Mouse (Mus musculus): ENCODE results near the gene Pard6b.
A peak's percentile ranks its signal among the peaks of the same experiment; 100 is the strongest.

Gene Pard6b

DNA sequence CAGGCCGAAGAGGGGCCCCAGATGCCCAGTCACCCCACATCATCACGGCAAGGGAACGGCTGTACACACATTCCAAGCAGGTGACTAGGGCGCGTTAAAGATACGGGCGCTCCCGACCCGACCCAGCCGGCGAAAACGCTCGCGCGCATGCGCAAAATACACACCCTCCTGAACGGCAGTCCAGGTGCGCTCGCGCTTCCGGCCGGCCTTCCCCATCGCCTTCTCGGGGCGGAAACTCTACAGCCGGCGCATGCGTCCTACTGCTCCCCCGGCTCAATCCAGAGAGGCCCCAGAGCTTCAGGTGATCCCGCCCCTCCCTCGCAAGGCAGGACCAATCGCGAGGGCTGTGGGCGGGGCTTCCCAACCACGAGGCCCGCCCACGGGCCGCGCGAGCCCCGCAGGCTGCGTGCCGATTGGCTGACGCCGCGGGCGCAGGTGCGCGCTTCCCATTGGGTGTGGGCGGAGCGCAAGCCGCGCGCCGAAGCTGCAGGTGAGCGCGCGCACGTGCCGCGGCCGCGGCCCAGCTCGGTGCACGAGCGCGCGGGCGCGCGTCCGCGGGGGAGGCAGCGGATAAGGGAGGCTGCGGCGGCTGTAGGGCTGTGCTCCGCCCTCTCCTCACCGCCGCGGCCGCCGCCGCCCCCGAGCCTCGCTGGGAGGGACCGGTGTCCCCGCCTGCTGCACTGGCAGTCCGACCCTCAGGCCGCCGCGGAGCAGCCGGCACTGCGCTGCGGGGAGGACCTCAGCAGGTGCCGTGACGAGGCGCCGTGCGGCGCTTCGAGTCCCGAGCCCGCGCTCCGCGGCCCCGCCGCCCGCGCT lies at the start of gene Pard6b:
Gene Pard6b (plus strand): TSS at position 574 of the 816 bp plus-strand sequence.
- peak; percentile 97 for DNase-seq (ENCODE audit: extremely low read depth, insufficient read length, low spot score)

DNA sequence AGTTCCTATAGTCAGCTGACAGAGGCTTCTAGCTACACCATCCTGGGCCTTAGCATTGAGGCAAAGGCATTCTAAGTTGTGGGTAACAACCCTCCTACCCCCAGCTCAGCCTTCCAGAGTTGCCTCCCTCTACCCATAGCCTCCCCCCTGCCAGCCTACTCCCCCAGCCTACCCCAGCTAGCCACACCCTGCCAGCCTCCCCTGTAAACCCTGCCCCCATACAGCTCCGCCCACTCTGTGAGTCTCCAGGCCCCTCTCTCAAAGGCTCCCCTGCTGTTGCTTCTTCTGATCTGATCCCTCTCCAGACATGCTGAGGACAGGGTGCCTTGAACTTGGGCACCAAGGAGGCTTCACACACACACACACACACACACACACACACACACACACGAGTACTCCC lies 49.0 kb upstream of the Pard6b start:
- no peak for DNase-seq (ENCODE audit: extremely low read depth, insufficient read length, low spot score)

DNA sequence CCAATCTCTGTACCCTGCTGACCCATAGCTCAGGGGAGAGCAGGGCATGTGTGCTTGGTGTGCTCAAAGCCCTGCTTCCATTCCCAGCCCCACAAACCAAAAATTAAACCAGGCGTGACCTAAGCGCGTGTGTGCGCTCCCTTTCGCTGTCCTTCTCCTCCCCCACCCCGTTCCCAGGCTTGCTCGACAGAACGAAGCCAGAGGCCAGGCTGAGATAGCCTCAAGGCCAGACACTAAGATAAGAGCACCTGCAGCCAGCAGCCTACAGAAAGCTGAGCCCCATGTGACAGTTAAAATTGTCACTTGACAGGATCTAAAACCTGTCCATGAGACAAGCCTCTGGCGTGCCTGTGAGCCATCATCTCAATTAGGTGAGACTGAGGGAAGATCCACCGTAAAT lies 46.9 kb upstream of the Pard6b start:
- DNase-seq (ENCODE audit: extremely low read depth, insufficient read length, low spot score) = no peak

DNA sequence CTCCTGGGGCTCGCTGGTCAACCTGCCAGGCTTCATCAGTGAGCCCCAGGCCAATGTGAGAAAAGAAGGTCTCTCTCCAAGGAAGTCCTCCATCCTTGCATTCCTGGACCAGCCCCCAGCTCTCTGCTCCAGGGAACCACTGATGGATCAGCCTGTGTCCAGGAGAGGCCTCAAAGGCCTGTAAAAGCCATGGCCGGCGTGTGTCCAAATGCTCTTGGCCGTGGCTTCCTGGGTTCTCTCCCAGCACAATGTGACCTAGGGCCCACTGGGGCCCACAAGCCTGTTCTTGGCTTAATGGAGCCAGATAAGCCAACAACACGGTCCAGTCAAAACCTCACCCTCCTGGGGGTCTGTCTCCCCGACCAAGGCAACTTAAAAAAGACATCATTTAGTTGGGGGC lies 44.9 kb upstream of the Pard6b start:
- no peak for DNase-seq (ENCODE audit: extremely low read depth, insufficient read length, low spot score)

DNA sequence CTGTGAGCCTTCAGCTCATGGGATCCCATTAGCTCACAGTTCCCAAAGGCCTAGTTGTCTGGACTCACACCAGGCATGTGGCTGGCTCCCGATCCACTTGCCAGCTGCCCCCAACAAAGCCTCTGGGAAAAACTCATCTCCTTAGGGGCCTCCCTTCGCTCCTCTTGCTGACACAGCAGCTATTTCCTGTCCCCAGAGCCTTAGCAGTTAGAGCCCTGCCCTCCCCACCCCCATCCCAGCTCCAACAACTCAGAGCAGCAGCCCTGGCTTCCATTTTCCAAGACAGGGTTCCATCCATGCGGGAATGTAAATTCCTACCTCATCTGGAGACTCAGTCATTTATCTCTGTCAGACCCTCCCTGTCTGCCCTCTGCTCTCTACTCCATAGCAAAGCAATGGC lies 43.7 kb upstream of the Pard6b start:
- DNase-seq (ENCODE audit: extremely low read depth, insufficient read length, low spot score) = no peak

DNA sequence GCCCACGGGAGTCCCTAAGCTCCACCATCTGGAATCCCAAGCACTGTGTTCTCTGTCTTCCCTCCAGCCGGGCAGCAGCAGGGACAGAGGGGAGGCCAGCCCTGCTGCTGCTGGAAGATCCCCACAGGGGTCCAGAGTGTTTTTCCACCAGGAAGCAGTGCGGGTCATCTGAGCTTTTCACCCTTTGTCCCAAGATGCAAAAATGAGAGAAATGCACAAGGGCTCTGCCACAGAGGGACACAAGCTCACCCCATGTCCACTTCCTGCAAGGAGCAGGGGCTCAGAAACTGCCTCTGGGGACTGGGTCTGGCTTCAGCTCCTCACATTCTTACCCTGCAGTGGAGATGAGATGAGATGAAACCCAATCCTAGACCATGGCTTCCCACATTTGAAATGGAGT lies 40.1 kb upstream of the Pard6b start:
- no peak for DNase-seq (ENCODE audit: extremely low read depth, insufficient read length, low spot score)

DNA sequence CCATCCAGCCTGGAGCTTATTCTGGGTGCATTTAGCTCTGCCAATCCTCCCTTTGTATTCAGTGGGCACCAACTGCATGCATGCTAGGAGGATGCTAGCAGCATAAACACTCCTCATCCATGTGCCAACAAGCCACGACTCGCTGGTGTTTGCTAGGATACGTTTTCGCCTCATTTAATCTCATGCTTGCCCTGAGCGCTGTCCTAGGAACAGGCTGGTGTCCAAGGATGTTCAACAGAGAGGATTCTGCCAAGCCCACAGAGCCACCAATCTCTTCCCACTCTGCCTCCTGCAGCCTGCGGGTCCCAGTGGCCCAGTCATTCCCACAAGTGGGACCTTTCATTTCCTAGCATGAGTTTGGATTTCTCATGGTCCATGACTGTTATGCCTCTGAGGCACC lies 38.8 kb upstream of the Pard6b start:
- no peak for DNase-seq (ENCODE audit: extremely low read depth, insufficient read length, low spot score)

DNA sequence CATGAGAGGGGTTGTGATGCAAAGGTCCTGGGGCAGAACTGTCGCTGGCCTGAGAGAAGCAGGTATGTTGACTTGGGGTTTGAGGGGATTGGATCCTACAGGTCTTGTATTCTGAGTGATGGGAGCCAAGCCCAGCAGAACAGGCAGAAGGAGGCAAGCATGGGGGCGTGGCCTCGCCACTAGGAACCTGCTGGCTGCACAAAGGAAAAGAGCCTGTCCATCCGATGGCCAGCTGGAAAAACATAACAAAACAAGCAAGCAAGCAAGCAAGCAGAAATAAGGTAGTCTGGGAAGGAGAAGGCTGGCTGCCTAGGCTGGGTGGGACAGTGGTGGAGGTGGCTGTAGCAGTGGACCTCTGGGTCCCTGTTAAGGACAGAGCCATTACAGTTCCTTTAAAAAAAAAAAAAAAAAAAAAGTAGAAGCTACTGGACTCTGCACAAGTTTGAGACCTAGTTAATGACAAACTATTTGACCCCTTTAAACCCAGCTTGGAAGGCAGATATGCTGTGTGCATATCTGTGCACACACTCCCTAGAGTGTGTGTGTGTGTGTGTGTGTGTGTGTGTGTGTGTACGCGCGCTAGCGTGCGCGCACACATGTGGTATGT lies 36.0 kb upstream of the Pard6b start:
- no peak for DNase-seq (ENCODE audit: extremely low read depth, insufficient read length, low spot score)

DNA sequence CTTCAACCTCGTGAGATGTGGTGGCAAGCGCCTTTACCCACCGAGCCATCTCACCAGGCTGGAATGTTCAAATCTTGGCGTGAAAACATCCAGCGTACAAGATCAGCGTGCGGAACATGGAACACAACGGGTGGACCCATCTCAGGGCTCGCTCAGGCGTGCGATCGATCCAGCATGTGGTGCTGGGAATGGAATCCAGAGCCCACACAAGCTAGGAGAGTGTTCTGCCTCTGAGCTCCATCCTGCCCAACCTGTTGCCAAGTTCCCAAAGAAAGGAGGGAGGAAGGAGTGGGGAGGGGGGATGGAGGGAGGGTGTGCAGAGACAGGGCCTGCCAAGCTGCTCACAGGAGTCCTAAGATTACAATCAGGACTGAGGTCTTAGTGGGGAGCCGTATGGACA lies 35.4 kb upstream of the Pard6b start:
- DNase-seq (ENCODE audit: extremely low read depth, insufficient read length, low spot score) = no peak

DNA sequence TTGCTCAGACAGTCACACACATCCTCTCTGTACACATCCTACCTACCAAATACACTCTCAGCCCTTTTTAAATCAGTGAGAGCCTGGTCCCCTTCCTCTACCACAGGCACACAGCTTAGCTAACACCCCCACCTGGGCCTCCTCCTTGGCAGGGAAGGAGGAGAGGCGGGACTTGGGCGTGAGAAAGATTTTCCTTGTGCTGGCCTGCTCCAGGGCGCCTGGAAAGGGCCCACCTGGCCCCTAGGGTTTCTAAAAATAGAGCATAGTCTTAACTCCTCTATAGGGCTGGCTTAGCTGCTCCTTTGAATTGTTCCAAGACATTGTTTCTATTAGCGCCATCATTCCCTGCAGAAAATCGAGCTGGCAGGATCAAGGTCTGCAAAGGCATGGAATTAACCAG lies 35.0 kb upstream of the Pard6b start:
- no peak for DNase-seq (ENCODE audit: extremely low read depth, insufficient read length, low spot score)

DNA sequence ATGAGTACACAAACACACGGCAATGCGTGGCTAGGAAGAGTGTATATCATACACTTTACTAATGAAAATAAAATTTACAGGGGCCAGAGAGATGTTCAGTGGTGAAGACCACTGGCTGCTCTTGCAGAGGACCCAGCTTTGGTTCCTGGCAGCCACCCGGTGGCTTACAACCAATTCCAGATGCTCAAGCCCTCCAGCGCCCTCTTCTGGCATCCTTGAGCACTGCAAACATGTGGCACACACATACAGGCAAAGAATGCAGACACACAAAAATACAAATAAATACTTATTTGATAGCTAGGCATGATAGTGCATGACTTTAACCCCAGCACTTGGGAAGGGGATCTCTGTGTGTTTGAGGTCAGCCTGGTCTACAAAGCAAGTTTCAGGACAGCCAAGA lies 34.3 kb upstream of the Pard6b start:
- DNase-seq (ENCODE audit: extremely low read depth, insufficient read length, low spot score) = no peak

DNA sequence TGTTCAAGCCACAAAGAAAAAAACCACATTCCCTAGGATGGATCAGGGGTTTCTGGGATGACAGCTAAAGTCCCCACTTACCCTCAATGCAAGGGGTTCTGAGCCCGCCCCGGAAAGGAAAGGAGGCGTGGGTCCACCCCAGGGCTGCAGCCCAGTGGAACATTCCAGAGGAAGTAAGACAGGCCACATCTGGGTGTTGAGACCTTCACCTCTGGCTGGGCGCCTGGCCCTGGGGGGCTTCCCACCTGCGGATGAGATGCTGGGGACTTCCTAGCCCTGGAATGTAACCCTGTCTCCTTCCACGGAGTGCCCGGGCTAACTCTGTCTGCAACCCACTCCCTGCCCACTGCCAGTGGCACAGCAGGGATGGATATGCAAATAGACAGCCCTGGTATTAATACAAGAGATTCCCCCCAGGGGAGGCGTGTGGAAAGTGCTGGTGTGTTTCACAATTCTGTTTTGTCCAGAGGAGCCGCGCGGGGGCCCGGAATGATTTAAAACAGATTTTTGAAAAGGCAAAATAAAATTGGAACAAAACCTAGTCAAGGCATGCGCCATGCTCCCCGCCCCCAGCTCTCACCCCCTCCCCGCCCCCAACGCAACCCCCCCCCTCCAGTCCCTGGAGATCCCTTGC lies 31.7 kb upstream of the Pard6b start:
- no peak for DNase-seq (ENCODE audit: extremely low read depth, insufficient read length, low spot score)

DNA sequence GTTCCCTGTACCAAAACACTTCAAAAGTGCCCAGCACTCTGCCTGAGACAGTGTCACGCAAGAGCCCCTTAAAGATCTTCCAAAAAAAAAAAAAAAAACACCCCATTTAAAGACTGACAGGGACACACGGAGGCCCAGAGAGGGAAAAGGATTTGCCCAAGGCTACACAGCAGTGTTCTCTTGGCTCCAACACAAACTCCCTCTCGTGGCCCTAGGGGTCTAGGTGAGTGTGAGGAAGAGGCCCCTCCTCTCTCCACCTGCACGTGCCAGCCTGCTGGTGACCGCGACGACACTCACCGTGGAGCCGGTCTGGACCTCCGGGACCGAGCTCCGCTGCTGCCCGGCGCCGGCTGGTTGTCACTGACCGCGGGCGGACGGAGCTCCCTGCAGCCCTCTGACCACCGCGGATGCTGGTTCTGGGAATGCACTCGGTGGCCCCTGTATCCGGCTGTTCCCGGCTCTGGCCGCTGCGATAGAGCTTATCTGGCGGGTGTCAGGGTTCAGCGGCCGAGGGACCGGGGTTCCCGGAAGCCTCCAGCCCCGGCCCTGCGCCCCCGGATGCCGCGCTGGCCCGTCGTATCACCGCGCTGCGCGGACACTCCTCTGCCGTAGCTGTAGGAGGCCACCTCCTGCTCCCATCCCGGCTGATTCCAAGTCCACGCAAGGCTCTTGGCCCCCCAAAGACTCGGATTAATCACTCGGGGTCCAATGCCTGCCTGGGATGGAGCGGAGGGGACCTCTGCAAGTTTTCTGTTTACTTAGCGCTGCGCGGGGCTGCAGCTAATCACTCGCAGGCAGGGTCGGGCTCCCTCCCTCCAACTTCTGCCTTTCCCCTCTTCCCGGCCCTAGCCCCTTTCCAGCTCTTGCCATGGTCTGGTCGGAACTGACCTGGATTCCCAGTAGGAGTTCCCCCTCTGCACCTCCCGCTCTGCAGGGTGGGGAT lies 30.5 kb upstream of the Pard6b start:
- DNase-seq (ENCODE audit: extremely low read depth, insufficient read length, low spot score) = no peak

DNA sequence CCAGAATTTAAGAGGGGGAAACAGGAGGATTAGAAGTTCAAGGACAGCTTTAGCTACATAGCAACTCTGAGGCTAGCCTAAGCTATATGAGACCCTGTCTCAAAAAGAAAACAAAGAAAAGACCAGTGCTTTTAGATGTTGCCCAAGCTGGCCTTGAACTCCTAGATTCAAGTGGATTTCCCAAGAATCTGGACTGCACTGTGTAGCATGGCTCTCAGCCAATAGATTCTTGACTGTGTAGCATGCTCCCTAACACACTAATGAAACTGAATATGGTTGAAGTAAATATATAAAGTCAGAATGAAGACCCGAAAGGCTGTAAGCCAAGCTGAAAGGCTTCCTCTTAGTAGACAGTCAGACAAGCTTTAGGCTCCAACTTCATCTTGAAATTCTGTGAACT lies 28.6 kb upstream of the Pard6b start:
- no peak for DNase-seq (ENCODE audit: extremely low read depth, insufficient read length, low spot score)

DNA sequence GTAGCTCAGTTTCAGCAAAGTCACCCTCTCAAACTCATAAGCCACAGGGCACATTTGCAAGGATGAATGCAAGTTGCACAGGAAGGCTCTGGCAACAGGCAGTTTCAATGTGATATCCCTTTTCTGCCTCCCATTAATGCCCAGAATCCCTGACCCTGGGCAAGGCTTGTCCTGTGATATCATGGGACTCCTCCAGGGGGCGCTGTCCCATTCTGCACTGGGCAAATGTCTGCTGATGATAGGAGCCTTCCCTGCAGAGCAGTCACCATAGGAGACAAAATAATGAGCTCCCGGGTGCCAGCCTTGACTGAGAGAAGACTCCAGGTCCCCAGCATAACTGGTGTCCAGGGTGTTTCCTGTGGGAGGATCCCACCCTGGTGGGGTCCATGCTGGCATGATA lies 28.1 kb upstream of the Pard6b start:
- DNase-seq (ENCODE audit: extremely low read depth, insufficient read length, low spot score) = no peak

DNA sequence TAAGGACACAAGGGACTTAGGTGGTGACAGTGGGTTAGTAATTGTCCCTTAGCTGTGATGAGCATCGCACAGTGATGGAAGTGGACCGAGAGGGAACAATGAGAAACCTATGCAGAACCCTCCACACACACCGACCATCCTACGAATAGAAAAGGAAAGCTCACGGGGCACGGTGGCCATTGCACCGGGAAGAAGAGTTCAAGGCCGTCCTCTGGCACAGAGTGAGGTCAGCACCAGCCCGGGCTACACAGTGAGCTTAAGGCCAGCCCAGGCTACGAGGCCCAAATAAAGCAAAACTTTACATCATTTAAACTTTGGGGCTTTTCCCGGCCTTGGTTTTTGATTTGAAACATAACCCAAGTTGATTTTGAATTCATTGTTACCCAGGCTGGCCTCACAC lies 26.7 kb upstream of the Pard6b start:
- no peak for DNase-seq (ENCODE audit: extremely low read depth, insufficient read length, low spot score)

DNA sequence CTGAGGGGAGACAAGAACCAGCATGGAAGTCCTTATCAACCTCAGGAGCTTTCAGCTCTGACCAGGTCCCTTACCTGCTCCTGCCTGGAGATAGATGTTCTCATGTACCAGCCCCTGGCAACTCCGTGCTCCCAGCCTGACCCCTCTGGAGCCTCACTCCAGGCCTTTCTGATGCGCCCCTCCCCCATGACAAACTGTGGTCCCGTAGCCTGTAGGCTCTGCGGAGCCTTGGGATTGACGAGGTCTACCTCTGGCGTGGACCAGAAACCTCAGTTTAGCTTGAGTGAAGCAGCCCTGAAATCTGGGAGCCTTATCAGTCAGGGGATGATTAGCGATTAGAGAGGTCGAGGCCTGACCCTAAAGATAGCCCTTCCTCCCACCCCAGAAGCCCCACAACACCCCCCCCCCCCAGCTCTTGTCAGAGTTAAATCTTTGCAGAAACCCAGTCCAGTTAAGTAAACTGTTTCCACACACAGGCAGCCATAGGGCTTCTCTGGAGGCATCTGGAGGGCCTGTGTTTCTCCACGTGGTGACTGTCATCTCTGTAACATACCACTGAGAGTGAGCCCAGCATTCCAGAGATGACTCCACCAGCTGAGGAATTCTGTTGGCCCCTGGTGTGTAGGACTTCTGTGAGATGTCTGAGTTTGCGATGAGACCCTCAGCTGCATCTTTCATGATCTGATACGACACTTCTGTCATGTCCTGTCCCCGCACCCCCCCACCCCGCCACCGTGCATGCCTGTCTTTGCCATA lies 24.7 kb upstream of the Pard6b start:
- no peak for DNase-seq (ENCODE audit: extremely low read depth, insufficient read length, low spot score)

DNA sequence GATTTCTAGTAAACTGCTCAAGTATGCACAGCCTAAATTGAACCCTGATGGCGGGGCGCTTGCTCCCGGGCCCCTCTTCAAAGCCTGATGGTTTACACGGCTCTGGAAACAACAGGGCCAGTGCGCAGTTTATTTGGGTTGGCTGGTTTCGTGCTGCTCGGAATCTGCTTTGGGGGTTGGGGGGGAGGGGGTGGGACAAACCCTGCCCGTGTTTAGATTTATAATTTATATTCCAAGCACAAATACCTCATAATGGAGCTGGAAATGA lies 24.2 kb upstream of the Pard6b start:
- no peak for DNase-seq (ENCODE audit: extremely low read depth, insufficient read length, low spot score)

DNA sequence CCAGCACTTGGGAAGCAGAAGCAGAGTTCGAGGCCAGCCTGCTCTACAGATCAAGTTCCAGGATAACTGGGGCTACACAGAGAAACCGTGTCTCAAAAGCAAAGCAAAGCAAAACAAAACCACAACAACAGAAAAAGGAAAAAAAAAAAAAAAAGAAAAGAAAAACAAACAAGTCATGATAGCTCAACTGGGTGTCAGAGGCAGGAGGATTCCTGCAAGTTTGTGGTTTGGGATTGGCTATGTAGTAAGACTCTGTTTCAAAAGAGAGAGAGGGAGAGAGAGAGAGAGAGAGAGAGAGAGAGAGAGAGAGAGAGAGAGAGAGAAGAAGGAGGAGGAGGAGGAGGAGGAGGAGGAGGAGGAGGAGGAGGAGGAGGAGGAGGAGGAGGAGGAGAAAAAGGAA lies 22.9 kb upstream of the Pard6b start:
- peak; percentile 50 for DNase-seq (ENCODE audit: extremely low read depth, insufficient read length, low spot score)

DNA sequence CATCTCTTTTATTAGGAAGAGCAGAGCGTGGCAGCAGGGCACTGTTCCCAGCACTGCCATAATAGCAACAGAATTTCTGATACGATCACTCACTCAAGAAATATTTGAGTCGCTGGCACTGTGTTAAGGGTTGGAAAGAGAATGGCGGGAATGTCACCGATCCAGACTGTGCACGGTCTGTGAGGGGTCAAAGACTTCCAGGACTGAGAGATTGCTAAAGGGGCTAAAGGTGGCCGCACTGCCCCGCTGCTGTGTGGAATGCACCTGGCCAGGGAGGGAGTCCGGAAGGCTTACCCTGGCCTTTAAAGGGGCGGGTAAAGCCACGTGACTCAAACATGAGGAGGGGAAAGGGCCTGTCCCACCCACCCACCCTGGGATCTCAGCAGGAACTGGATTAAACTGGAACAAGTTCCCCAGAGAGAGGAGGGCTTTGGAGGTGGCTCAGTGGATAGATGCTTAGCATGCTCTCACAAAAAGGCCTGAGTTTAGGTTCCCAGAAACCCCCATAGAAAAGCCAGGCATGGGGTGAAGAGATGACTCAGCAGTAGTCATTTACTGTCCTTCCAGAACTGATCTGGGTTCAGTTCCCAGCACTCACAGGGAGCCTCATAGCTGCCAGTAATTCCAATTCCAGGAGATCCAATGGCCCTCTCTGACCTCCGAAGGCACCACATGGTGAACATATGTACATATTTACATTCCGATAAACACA lies 22.2 kb upstream of the Pard6b start:
- DNase-seq (ENCODE audit: extremely low read depth, insufficient read length, low spot score) = peak; percentile 68

Measured in 3134 (cell line).